Mouse (Mus musculus) heart, postnatal 0 days (tissue): ENCODE results near the gene Ccdc152.

Source experiments
- CTCF ChIP-seq: IDR thresholded peaks from 2 replicates; pipeline ENCODE4 v1.5.1; 2016; ENCODE audit warnings: antibody characterized with exemption, control low read depth, low read depth
- EP300 ChIP-seq: IDR thresholded peaks from 2 replicates; pipeline ENCODE4 v1.6.1; 2016; ENCODE audit warnings: antibody characterized with exemption, low read depth

DNA sequence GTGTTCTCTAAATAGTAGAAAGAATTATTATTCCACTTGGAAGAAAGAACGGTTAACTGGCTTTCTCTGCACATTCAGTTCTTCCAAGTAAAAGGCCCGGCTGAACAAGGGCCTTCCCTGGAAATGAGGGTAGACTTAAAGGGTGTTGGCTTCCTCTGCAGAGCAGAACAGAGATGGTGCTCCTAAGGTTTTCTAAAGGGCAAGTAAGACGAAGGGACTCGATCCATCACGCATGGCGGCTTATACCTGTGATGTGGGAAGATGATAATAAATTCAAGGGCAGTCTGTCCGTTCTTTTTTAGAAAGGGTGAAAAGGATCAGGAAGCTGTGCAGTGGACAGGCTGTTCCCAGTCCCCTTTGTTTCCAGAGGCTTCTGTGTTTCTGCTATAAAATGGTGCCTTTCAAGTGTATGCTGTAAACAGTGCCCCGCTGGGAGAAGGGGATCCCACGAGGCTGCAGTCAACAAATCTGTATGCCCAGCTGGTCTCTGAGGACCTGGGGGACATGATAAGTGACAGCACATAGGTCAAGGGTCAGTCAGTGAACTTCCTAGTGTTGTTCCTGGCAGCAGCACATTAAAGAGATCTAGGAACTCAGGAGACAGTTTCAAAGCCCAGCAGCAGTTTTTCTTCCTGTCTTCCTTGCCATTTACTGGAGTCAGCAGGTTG is 71.0 kb downstream of the Ccdc152 start:
- TF ChIP-seq CTCF = no peak
- TF ChIP-seq EP300 = no peak
